Mouse (Mus musculus): ENCODE measurements around the gene Rps9.
"Not testable (repeated sequence)": the region's sequence is repeated elsewhere in the genome, so short reads cannot be mapped to it uniquely, and the experiment has no call there.

Rps9 gene

DNA sequence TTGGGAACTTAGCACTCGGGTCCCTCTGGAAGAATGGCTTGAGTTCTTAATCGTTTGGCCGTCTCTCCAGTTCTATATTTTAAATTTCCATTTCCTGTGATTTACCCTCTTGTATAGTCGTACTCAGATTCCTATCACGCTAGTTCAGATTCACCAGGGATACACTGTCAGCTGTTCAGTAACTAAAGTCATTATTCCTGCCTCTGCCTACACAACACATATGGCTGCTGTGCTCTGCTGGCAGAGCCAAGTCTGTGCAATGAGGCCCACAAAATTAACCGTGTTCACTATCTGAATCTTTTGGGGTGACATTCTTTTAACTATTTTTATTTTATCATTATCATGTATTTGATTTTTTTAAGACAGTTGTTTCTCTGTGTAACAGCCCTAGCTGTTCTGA lies 5.3 kb upstream of the Rps9 start:
- peak; percentile 75 for DNase-seq

DNA sequence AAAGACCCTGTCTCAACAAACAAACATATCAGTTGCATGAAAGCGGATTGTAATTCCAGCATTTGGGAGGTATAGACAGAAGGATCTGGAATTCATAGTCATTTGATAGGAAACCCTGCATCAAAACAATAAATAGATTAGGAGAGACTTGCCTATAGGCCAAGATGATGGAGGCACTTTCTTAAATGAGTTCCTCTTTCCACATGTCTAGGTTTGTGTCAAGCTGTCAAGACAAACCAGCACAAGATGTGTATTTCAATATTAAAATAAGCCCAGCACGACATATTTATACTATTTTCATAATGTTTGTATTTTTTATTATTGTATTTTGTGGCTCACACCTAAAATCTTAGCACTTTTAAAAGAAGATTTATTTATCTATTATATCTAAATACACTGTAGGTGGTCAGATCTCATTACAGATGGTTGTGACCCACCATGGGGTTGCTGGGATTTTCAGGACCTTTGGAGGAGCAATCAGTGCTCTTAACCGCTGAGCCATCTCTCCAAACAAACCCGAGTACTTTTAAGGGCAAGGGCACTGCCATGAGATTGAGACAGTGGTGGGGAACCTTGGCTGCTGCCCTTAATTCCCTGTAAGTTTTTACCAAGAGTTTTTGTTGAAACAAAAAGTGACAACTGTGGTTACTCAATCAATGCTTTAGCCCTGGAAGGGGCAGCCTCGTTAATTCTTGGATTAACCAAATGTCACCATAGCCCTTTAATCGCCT lies 480 bp upstream of the Rps9 start:
- no peak for DNase-seq

DNA sequence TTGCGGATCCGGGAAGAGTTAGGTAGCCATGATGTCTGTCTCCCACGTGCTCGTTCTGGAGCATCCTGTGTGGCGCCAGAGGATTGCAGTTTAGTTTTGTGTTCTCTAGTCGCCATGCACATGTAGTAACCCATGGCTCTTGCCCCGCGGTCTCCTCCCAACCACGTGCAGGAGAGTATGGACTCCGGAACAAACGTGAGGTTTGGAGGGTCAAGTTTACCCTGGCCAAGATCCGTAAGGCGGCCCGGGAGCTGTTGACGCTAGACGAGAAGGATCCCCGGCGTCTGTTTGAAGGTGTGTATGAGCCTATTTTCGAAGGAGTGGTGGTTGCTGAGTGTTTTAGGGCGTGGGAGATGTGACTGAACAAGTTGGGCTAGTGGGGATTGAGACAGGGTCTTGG lies 682 bp downstream of the Rps9 start:
- no peak for DNase-seq

DNA sequence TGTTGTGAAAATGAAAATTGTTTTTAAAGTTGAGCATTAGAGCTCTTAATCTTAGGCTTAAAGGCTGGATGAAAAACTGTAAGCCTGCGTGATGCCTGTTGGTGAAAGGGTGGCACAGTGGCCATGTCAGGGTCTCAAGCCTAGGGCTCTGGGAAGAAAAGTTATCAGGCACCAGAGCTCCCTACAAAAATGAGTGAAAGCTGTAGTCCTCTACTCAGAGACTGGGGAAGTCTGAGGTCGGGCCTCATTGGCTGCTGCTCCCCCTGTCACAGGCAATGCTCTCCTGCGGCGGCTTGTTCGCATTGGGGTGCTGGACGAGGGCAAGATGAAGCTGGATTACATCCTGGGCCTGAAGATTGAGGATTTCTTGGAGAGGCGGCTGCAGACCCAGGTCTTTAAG lies 1.7 kb downstream of the Rps9 start:
- not testable (repeated sequence) for DNase-seq

GRCm38 (mm10) chr7:3705911-3706310 lies 2.1 kb downstream of the Rps9 start:
- no peak for DNase-seq

DNA sequence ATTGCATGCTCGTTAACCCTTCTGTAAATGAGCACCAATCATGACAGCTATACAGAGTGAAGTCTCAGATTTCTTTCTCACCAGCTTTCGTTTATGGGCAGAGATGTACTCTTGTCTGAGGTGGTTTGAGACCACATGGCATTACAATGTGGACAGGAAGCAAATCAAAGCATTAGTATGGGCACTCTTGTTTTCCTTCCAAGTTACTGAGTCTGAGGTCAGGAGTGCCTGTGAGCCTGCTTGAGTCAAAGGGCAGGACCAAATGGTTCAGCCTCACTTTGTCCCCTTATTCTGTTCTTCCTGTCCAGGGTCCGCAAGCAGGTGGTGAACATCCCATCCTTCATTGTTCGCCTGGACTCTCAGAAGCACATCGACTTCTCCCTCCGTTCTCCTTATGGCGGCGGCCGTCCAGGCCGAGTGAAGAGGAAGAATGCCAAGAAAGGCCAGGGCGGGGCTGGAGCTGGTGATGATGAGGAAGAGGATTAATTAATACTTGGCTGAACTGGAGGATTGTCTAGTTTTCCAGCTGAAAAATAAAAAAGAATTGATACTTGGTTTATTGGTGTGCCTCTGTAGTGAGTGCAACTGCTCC lies 2.6 kb downstream of the Rps9 start:
- no peak for DNase-seq

DNA sequence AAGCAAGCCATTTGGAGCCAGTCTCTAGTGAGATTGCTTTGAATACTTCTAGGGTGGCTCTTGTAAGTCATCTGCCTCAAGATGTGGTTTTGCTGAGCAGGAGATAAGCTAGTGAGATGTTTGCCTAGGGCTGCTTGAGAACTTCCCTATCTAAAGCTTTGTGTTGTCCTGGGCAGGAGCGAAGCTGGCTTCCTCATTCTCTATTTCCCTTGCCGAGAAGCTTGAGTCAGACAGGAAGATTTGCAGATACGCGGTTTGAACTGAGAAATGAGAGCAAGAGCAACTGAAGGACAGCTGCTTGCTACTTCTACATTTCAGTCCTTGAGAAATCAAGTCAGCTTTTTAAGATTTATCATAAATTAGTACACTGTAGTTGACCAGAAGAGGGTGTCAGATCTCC lies 3.2 kb downstream of the Rps9 start:
- DNase-seq = peak; percentile 60

DNA sequence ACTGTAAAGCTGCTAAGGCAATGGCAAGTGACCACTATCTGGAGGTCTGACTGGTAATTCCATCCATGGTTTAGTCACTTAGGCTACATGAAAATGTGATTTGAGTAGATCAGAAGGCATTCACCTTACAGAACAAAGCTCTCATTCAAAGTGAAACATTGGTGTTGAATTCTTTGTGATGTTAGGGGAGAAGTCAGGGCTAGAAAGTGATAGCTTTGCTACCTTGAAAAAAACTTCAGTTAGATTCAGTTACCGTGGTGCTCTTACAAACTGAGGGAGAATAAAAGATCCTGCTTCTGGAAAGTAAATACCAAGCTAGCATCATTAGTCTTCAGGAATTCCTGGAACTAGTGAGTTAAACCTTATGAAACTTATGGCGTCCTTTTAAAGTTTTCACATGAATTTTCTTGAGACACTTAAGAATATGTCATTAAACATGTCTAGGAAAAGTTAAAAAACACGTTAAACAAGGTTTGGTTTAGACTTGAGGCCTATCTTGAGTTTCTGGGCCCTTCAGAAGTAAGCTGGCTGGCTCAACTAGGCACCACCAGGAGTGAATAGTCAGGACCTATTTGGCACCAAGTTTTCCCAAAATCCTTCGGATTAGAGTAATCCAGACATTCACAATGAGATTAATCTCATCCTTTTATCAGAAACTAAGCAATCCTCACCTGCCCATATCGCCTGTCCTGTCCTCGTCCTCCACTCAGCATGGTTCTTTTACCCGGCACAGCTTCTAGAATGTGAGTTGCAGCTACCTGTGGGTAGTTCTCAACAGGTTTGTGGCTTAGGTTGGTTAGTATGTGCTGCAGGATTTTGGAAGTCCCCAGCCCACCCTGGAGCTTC lies 4.0 kb downstream of the Rps9 start:
- DNase-seq = no peak

GRCm38 (mm10) chr7:3708447-3708980 lies 4.7 kb downstream of the Rps9 start:
- DNase-seq = not testable (repeated sequence)

DNA sequence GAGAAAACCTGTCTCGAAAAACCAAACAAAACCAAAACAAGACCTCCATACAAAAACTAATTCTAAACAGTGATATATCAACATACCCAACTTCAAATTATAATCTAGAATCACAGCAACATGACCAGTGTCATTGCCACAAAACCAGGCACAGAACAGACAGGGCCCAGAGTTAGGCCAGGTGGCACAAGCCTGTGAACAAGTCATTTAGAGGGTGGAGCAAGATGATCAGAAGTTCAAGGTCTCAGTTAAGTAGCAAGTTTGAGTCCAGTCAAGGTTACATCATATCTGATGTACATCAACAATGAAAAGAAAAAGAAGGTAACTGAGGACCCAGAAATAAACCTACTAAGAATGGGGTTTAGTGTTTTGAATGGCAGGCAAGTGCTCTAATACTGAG lies 5.2 kb downstream of the Rps9 start:
- no peak for DNase-seq

DNA sequence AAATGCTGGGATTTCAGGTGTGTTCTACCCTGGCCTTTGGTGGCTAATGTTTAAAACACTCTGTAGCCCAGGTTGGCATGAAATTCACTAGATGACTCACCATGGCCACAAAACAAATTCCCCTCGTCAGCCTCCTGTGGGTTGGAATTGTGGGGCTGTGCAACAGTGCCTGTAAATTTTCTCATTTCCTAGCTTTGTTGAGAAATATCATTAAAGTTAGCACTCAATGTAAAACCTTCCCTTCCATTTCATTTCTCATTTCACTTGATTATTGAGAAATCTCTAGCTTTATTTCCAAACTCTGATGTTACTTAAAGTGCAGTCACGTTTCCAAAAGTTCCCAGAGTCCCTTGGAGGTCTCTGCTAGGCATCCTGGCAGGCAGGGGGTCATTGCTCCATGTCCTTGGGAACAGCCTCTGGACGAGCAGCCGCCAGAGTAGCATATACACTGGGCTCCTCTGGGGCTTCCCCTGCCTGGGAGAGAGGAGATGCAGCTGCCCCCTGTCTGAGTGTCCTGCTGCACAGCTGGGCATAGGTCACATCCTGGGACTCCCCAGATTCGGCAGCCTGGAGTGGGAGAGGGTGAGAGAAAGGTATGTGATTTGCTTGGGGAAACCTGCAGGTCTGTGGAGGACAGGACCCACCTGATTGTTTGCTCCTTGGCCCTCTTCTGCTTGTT lies 8.6 kb downstream of the Rps9 start:
- DNase-seq = no peak

DNA sequence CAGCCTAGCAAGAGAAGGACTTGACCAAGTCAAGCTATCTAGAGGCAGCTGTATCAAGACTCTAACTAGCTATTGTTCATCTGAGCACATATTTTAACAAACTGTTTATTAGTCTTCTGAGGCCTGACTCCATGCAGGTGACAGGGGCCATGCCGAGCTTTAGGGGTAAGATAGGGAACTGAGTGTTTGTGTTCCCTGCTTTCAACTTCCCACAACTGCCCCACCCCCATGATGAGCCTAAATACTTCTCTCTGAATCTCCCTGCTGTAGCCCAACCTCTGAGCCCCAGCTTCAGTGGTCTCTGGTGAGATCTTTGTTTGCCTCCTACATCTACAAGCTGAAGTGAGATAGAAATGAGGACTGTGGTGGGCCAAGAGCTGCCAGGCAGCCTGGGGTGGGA lies 11.5 kb downstream of the Rps9 start:
- DNase-seq = no peak

DNA sequence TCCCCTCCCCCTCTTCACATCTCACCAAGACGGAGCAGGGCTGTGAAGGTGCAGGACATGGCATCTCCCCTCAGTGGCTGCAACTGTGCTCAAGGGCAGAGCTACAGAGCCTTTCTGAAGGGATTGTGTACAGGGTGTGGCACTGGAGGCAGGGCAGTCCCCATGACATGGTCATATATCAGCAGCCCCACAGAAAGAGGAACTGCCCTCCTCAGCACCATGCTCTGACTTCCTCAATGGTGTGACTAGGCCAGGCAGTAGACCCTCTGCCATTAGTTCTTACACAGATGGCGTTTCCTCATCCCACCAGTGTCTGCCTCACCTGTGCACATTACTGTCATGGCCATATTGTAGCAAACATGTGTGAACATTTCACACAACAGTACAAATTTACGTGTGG lies 16.5 kb downstream of the Rps9 start, which contains the start of gene Pirb:
Gene Pirb (minus strand): TSS at position 124 of the 400 bp plus-strand sequence.
- DNase-seq = not testable (repeated sequence)

- DNase-seq = not testable (repeated sequence)
Observed at GRCm38 (mm10) chr7:3725459-3725858, 21.7 kb downstream of the Rps9 start.

DNA sequence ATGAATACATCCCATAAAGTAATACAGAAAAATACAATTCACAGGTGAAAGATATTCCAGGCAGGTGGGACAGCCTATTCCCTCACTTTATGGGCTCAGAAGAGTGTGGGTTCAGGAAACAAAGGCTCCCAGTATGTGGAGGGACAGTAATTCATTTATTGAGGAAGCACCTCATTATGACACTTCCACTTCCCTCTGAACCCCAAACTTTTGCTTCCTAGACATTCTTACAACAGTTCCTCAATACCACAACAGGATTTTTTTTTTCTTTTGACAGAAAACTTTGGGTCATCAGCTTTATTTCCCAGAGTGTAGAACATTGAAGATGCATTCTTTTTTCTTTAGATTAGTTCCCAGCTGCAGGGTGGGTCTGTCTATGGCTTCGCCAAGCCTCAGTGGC lies 28.9 kb downstream of the Rps9 start:
- not testable (repeated sequence) for DNase-seq

All from layer of hippocampus, adult 9-11 months (tissue).